Mouse (Mus musculus): ENCODE measurements around the gene Anapc15-ps. TPM values are rescaled to one million over a fixed set of nuclear protein-coding genes. Genes with fewer than 3 reads are reported as not detected.

The Anapc15-ps gene
- polyA plus RNA-seq, 1 experiment from 2014 or later = 0.45 TPM

DNA sequence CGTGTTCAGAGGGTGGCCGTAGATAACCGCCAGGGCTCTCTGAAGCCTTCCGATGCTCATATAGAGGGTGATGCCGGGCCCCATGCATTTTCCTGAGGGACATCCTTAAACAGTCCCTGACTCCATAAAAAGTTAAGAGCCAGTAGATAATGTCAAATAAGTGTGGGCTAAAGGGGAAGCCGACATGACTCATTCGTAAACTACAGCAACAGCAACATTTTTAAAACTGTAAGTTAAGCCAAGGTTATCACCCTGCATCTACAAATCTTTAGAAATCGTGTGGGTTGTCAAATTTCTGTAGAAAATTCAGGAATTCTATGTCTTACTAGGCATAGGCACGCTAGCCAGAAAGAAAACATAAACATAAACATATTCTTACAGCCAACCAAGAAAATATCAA, 33.6 kb upstream of the Anapc15-ps start:
- H3K4me2 ChIP-seq = no peak overlapping the region
- no peaks in the 10 kb centered on the region for H3K36me3 ChIP-seq
- no peak overlapping the region for H3K4me3 ChIP-seq
- ATAC-seq (ENCODE audit: borderline replicate concordance, extremely low read depth, low FRiP score, low TSS enrichment) = no peak
- H3K9ac ChIP-seq = no peak overlapping the region
- H3K27ac ChIP-seq = no peak overlapping the region
- H3K4me1 ChIP-seq = peaks cover 18% of the 10 kb centered on the region; the same call in 1 of the 2 replicates
- 71% methylated on average over 9 of the region's 9 CpGs for WGBS
- no peaks in the 10 kb centered on the region for H3K9me3 ChIP-seq
- no peaks in the 10 kb centered on the region for H3K27me3 ChIP-seq

DNA sequence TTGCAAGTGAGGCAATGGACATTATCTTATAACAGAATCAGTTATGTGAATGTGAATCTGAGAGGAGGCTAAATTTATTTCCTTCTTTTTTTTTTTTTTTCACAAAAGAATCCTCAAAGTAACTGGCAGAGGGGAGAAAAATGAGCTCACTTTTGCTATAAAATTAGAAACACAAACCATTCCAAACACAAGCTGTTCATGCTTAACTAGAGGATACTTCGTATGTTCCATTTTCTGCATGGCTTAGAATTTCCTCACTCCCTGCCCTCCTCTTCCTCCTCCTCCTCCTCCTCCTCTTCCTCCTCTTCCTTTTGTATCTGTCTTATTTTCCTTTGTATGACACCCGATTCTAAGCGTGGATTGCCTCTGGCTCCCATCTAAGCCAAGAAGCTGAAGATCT, 32.5 kb upstream of the Anapc15-ps start:
- H3K27ac ChIP-seq = no peak overlapping the region
- no peak overlapping the region for H3K9ac ChIP-seq
- H3K4me1 ChIP-seq = peaks cover 17% of the 10 kb centered on the region; the same call in 1 of the 2 replicates
- H3K4me2 ChIP-seq = no peak overlapping the region
- no peaks in the 10 kb centered on the region for H3K36me3 ChIP-seq
- no peaks in the 10 kb centered on the region for H3K27me3 ChIP-seq
- no peak for ATAC-seq (ENCODE audit: borderline replicate concordance, extremely low read depth, low FRiP score, low TSS enrichment)
- H3K9me3 ChIP-seq = no peaks in the 10 kb centered on the region
- WGBS = 70% methylated on average over 3 of the region's 3 CpGs
- H3K4me3 ChIP-seq = no peak overlapping the region

DNA sequence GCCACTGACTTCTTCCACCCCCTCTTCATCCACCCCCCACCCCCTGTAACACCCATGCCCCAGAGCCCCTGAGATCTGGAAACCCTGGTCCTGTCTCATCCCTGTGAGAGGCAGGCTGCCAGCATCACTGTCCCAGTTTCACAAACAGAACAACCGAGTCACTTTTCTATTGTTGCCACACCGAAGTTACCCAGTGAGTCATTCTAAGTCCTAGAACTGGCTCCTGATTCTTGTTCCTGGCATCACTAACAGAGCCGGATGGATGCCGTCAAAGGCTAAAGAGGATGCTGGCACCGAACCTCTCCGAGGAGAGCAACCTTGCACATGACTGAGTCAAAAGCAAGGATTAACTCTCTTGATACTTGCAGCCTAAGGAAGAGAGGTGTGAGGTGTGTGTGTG, 31.6 kb upstream of the Anapc15-ps start:
- Histone ChIP-seq H3K4me1 (peaks cover 17% of the 10 kb centered on the region; the same call in 1 of the 2 replicates), H3K27ac (no peak overlapping the region), H3K9me3 (no peaks in the 10 kb centered on the region), H3K4me3 (no peak overlapping the region), H3K4me2 (no peak overlapping the region), H3K36me3 (no peaks in the 10 kb centered on the region), H3K9ac (no peak overlapping the region), H3K27me3 (no peaks in the 10 kb centered on the region)
- 81% methylated on average over 6 of the region's 6 CpGs for WGBS
- no peak for ATAC-seq (ENCODE audit: borderline replicate concordance, extremely low read depth, low FRiP score, low TSS enrichment)

DNA sequence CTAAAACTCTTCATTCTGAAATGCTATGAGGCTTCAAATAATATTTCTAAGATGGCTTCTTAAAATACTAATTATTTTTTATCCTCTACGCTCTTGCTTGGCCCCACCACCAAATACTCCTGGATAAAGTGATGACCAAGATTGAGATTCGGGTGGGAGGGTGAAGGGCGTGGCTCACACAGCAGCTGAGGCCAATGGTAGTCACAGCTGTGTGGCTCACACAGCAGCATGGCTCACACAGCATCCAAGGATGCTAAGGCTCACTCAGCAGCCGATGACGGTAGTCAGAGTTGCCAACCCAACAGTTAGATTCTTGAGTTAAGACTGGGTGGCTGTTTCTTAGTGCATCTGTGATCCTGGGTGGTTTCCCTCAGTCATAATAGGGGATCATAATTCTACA, 30.5 kb upstream of the Anapc15-ps start:
- no peak overlapping the region for H3K9ac ChIP-seq
- H3K9me3 ChIP-seq = no peaks in the 10 kb centered on the region
- H3K4me1 ChIP-seq = peaks cover 7% of the 10 kb centered on the region; the same call in 1 of the 2 replicates
- no peak for ATAC-seq (ENCODE audit: borderline replicate concordance, extremely low read depth, low FRiP score, low TSS enrichment)
- WGBS = 87% methylated on average over 5 of the region's 5 CpGs
- H3K4me3 ChIP-seq = no peak overlapping the region
- H3K27ac ChIP-seq = no peak overlapping the region
- H3K36me3 ChIP-seq = no peaks in the 10 kb centered on the region
- H3K27me3 ChIP-seq = no peaks in the 10 kb centered on the region
- H3K4me2 ChIP-seq = no peak overlapping the region

DNA sequence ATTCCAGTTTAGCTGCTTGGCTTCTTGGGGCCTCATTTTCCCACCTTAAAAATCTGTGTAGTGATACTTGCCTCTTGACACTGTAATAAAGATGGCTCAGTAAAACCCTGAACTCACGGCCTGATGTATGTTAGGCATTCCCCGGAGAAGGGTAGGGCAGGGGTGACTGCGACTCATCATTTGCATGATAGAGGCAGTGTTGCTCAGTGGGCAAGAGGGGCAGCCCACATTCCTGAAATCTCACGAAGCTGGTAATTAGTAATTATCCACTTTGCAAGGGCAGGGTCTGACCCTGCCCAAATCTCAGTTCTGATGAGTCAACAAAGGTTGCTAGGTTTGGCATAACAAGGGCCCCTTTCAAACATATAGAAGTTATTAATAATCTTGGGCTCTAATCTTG, 27.2 kb upstream of the Anapc15-ps start:
- Histone ChIP-seq H3K4me1 (no peaks in the 10 kb centered on the region), H3K9me3 (no peaks in the 10 kb centered on the region), H3K27me3 (no peaks in the 10 kb centered on the region), H3K27ac (no peak overlapping the region), H3K9ac (no peak overlapping the region), H3K4me2 (no peak overlapping the region), H3K36me3 (no peaks in the 10 kb centered on the region), H3K4me3 (no peak overlapping the region)
- ATAC-seq (ENCODE audit: borderline replicate concordance, extremely low read depth, low FRiP score, low TSS enrichment) = no peak
- 73% methylated on average over 4 of the region's 4 CpGs for WGBS

DNA sequence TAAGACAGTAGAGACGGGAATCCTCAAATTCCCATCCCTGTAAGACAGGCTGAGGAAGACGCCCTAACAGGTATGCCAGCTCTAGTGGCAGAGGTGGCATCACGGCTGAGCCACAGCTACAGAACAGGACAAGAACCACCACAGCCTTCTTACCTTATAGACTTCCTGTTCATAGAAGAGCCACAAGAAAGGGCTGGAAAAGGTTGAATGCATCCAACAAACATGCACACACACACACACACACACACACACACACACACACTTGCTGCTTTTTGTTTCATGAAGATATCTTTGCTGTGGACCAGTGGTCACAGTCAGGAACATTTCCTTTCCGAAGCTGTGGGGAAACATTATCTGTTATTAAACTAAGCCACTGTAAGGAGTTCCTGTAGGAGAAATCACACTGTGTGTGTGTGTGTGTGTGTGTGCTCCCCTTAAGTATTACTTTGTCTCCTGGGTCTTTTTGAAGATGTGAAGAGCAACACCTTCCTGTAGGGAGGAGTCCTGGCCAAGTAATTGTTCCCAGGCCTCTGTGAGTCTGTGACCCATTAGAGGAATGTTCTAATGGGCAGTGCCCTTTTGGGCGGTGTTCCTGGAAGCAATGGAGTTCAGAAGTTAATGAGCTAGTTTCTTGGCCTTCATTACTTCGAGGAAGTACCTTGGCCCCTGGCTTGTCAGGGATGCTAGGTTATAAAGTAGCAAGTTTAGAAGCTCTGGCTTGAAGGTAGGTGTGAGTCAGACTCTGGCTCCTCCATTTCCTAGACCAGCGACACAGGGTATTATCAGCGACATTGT, 25.9 kb upstream of the Anapc15-ps start:
- 82% methylated on average over 8 of the region's 8 CpGs for WGBS
- Histone ChIP-seq H3K4me1 (no peaks in the 10 kb centered on the region), H3K9ac (no peak overlapping the region), H3K9me3 (no peaks in the 10 kb centered on the region), H3K4me3 (no peak overlapping the region), H3K27ac (no peak overlapping the region), H3K27me3 (no peaks in the 10 kb centered on the region), H3K36me3 (no peaks in the 10 kb centered on the region), H3K4me2 (no peak overlapping the region)
- no peak for ATAC-seq (ENCODE audit: borderline replicate concordance, extremely low read depth, low FRiP score, low TSS enrichment)

DNA sequence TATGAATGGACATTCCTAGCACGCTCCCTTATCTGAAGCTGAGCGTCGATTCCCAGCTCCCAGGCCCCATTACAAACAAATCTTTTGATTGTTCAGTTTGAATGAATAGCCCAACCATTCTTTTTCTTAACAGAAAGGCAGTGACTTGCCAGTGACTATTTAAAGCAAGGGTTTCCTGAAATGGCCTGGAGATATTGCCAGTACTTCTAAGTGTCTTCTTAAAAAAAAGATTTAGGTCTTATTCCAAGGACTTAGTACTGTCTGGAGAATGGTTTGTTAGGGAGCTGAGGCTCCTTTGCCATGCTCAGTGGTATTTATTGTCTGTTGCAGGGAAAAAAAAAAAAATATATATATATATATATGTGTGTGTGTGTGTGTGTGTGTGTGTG, 23.0 kb upstream of the Anapc15-ps start:
- no peaks in the 10 kb centered on the region for H3K27me3 ChIP-seq
- 29% methylated on average over 3 of the region's 3 CpGs for WGBS
- no peaks in the 10 kb centered on the region for H3K4me1 ChIP-seq
- H3K4me2 ChIP-seq = no peak overlapping the region
- no peaks in the 10 kb centered on the region for H3K9me3 ChIP-seq
- 0 out of 2 replicates have a peak overlapping the region, but pooled peaks have one; percentile 39 for H3K27ac ChIP-seq
- ATAC-seq (ENCODE audit: borderline replicate concordance, extremely low read depth, low FRiP score, low TSS enrichment) = no peak
- H3K9ac ChIP-seq = no peak overlapping the region
- H3K36me3 ChIP-seq = no peaks in the 10 kb centered on the region
- no peak overlapping the region for H3K4me3 ChIP-seq

DNA sequence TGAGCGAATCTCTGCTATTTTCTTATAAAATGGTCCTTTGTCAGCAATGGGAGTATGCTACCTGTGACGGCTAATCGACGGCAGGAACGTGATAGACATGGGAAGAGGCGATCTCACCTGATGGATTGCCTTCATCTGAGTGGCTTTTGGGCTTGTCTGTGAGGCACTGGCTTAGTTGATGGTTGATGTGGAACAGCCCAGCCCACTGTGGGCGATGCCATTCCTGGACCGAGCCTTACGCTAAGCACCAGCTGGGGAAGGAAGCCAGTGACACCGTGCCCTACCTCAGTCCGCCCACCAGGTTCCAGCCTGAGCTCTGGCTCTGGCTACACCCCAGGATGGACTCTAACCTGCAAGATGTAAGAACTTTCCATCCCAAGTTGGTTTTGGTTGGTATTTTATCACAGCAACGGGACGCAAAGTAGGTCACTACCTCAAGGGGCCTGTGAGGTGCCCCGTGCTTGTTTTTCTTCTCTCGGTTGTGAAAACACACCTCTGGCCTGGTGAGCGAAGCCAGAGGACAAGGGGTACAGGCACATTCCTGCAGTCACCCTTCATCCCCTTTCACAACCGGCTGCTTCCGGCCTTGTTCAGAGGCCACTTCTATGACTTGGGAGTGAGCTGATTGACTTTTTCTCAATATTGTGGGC, 22.5 kb upstream of the Anapc15-ps start:
- Histone ChIP-seq H3K9ac (no peak overlapping the region), H3K36me3 (no peaks in the 10 kb centered on the region), H3K9me3 (no peaks in the 10 kb centered on the region), H3K27ac (0 out of 2 replicates have a peak overlapping the region, but pooled peaks have one; percentile 39), H3K4me3 (no peak overlapping the region), H3K4me1 (no peaks in the 10 kb centered on the region), H3K27me3 (no peaks in the 10 kb centered on the region), H3K4me2 (no peak overlapping the region)
- no peak; the same call in 1 of the 2 replicates for ATAC-seq (ENCODE audit: borderline replicate concordance, extremely low read depth, low FRiP score, low TSS enrichment)
- WGBS = 70% methylated on average over 18 of the region's 18 CpGs

DNA sequence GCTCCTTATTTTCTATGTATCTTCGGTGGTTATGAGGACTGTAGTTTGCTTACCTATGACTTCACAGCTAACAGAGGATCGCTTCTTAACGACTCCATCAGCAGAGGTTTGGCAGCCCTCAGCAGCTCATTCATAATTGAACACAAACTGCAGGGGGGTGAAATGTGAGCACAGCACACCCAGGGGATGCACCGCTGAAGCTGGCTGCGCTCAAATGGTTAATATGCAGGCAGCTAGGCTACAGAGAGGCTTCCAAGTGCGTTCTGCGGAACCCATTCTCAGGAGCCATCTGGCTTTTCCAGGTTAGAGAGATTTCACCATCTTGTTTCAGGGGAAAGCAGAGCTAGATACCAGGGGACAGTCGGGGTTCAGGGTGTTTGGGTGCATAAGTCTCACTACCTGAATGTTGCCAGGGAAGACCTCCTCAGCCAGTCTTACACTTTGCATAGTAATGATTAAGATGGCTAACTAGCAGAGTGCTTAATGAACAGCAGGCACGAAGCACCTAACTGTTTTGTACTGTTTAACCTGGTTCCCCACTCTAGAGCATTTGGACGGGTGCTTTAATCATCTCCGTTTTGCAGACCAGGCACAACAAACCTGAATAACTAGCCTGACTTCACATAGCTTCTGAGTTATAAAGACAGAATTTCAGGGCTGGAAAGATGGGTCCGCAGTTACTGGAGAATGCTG, 21.5 kb upstream of the Anapc15-ps start:
- ATAC-seq (ENCODE audit: borderline replicate concordance, extremely low read depth, low FRiP score, low TSS enrichment) = no peak
- WGBS = 66% methylated on average over 12 of the region's 12 CpGs
- no peak overlapping the region for H3K4me3 ChIP-seq
- H3K9me3 ChIP-seq = no peaks in the 10 kb centered on the region
- H3K9ac ChIP-seq = no peak overlapping the region
- no peaks in the 10 kb centered on the region for H3K36me3 ChIP-seq
- no peaks in the 10 kb centered on the region for H3K4me1 ChIP-seq
- H3K4me2 ChIP-seq = no peak overlapping the region
- H3K27me3 ChIP-seq = no peaks in the 10 kb centered on the region
- no peak overlapping the region for H3K27ac ChIP-seq

DNA sequence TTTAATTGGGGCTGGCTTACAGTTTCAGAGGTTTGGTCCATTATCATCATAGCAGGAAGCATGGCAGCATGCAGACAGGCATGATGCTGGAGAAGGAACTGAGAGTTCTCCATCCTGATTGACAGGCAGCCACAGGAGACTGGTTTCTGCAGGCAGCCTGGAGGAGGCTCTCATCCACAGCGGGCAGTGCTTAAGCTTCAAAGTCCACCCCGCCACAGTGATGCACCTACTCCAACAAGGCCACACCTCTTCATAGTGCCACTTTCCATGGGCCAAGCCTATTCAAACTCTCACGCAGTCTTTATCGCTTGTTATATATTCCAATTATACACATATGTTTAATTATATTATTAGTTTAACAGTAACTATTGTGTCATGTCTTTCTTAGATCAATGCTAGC, 18.1 kb upstream of the Anapc15-ps start:
- Histone ChIP-seq H3K27ac (no peak overlapping the region), H3K9ac (no peak overlapping the region), H3K27me3 (no peaks in the 10 kb centered on the region; the same call in 1 of the 2 replicates), H3K4me1 (no peaks in the 10 kb centered on the region), H3K4me3 (no peak overlapping the region), H3K4me2 (no peak overlapping the region), H3K9me3 (no peaks in the 10 kb centered on the region), H3K36me3 (no peaks in the 10 kb centered on the region)
- ATAC-seq (ENCODE audit: borderline replicate concordance, extremely low read depth, low FRiP score, low TSS enrichment) = no peak
- WGBS = 81% methylated on average over 4 of the region's 4 CpGs

DNA sequence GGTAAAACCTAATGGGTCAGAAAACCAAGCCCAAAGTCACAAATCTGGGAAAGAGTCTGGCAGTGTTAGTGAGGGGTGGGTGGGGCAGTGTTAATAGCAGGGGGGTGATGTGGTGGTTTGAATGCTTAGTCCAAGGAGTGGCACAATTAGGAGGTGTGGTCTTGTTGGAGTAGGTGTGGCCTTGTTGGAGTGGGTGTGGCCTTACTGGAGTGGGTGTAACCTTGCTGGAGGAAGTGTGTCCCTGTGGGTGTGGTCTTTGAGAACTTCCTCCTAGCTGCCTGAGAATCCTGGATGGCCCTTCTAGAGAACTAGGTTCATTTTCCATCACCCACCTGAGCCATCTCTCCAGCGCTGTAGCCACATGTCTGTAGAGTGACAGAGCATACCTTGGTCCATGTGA, 16.6 kb upstream of the Anapc15-ps start:
- no peak overlapping the region for H3K4me2 ChIP-seq
- no peak for ATAC-seq (ENCODE audit: borderline replicate concordance, extremely low read depth, low FRiP score, low TSS enrichment)
- H3K4me3 ChIP-seq = no peak overlapping the region
- no peaks in the 10 kb centered on the region for H3K9me3 ChIP-seq
- no peak overlapping the region for H3K27ac ChIP-seq
- H3K36me3 ChIP-seq = no peaks in the 10 kb centered on the region
- WGBS = 96% methylated on average over 1 of the region's 1 CpGs
- 0 out of 2 replicates have a peak, but pooled peaks cover 5% of the 10 kb centered on the region for H3K4me1 ChIP-seq
- no peak overlapping the region for H3K9ac ChIP-seq
- no peaks in the 10 kb centered on the region; the same call in 1 of the 2 replicates for H3K27me3 ChIP-seq

DNA sequence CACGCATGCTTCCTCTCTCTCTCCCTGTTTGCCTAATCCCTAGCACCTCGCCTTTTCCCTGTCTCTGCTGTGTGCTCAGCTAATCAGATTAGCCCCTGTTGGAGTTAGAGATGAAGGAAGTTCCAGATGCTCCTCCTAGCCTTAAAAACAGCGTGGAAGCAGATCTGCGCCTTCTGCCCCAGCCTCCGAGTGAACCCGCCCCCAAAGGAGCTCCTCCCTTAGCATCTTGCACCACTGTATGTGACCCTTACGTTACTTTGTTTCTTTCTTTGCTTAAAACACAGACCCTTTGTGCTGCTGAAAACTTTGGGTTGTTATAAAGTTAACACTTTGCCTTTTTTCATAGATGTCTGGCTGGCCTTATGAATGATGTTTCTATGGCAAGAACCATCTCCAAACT, 15.8 kb upstream of the Anapc15-ps start:
- Histone ChIP-seq H3K4me3 (no peak overlapping the region), H3K4me1 (0 out of 2 replicates have a peak, but pooled peaks cover 7% of the 10 kb centered on the region), H3K36me3 (no peaks in the 10 kb centered on the region), H3K27ac (no peak overlapping the region), H3K9ac (no peak overlapping the region), H3K9me3 (no peaks in the 10 kb centered on the region), H3K27me3 (no peaks in the 10 kb centered on the region; the same call in 1 of the 2 replicates), H3K4me2 (no peak overlapping the region)
- ATAC-seq (ENCODE audit: borderline replicate concordance, extremely low read depth, low FRiP score, low TSS enrichment) = no peak
- 76% methylated on average over 7 of the region's 7 CpGs for WGBS

All from lung, embryonic 15.5 days (tissue).